Mouse (Mus musculus) heart, postnatal 4 days (tissue): ENCODE data around the gene Zbtb26. TPM values are rescaled to one million over a fixed set of nuclear protein-coding genes. Genes with fewer than 3 reads are reported as not detected.

Experiments
- total RNA-seq, 2 experiments: library from RNA; stranded (reverse); gene quantifications; 2 replicates each; pipeline ENCODE4 v1.2.3; 2021

The Zbtb26 gene
- total RNA-seq, 2 experiments from 2014 or later, result 5.3 to 5.5 TPM

Other genes starting within 250 kb of the Zbtb26 start
- gene Olfr366, start 231.6 kb downstream of the Zbtb26 start, total RNA-seq, result not detected
- not detected for gene Olfr368, start 116.6 kb downstream of the Zbtb26 start, total RNA-seq
- 10 to 100 TPM; 32.6 to 38.2 TPM for gene Pdcl, start 83.8 kb downstream of the Zbtb26 start, total RNA-seq
- gene Rc3h2, start 20.2 kb downstream of the Zbtb26 start, total RNA-seq, result 10 to 100 TPM; 45.1 to 51.6 TPM
- gene Zbtb6, start within 50 bp of the Zbtb26 start, total RNA-seq, result 1 to 10 TPM; 6.7 to 7.0 TPM
- gene Rabgap1, start 144 bp upstream of the Zbtb26 start, total RNA-seq, result 10 to 100 TPM; 47.4 to 48.4 TPM
- gene Gpr21, start 73.2 kb upstream of the Zbtb26 start, total RNA-seq, result 1 to 10 TPM; 1.4 to 1.5 TPM